Mouse (Mus musculus): ENCODE results near the gene Prm3.

The Prm3 gene

DNA sequence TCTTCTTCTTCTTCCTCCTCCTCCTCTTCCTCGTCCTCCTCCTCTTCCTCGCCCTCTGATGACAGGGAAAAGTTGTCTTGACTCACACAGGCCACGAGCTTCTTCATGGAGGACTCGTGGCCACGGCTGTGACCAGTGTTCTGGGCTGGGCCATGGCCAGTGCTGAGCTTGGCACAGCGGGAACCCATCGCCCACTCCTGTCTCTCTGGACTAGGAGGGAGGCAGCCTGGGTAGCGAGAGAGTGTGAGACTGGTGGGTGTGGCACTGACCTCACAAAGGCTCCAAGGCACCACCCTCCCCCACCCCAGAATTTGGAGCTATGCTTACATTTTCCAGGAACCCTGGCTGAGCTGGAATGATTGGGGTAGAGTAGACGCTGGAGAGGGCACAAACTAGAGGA is at the start of gene Prm3:
Prm3 (minus strand) TSS at position 213 of the 400 bp plus-strand sequence.
- no peak for TF ChIP-seq GATA4 (IDR thresholded peaks at IDR 0.05; ENCODE audit: insufficient replicate concordance, low read length)

DNA sequence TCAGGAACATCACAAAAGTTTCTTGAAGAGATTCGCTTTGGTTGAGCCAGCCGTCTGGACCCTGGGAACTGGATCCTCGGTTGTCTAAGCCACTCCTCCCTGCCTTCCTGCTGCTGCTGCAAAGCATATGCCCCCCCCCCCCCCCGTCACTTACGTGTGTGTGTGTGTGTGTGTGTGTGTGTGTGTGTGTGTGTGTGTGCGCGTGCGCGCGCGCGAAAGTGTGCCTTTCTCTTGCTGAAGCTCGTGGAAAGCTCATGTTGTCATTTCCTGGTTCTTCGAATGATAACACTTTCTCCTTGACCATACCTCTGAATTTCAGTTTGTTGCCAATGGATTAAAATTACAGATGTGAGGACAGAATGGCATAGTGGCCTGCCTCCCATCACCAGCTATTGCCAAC is 49.3 kb upstream of the Prm3 start:
- no peak for TF ChIP-seq GATA4 (IDR thresholded peaks at IDR 0.05; ENCODE audit: insufficient replicate concordance, low read length)

DNA sequence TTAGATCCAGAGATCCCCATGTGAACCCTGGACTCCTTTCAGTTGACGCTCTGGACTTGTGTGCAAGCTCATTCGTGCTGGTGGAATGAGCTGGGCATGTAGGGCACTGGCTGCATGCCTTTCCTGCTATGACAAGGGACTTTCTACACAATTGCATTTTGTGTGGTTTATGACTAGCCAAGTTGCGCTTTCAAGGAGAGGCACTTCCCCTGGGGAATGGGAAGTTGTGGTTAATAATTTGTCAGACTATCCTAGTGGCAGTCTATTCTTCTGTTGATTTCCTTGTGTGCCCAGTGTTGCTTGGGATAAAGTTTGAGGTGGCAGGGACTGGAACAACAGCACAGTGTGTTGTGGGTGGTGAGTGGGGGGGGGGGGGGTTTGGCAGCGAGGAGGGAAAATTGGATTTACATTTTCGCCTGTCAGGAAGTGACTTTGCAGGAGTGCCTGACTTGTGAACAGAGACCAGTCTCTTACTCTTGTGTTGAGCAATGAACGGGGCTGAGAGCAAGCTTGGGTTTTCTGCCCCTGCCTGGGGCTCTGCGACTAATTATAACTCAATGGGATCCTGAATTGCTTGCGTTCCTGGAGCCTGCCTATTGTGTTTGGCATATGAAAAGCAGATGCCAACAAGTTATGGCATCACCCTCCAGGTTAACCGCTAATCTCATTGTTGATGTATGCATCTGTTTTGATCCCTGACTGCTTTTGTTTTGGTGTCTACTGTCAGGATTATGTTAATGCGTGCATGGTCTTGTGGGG is 48.0 kb upstream of the Prm3 start:
- TF ChIP-seq GATA4 (IDR thresholded peaks at IDR 0.05; ENCODE audit: insufficient replicate concordance, low read length) = no peak

DNA sequence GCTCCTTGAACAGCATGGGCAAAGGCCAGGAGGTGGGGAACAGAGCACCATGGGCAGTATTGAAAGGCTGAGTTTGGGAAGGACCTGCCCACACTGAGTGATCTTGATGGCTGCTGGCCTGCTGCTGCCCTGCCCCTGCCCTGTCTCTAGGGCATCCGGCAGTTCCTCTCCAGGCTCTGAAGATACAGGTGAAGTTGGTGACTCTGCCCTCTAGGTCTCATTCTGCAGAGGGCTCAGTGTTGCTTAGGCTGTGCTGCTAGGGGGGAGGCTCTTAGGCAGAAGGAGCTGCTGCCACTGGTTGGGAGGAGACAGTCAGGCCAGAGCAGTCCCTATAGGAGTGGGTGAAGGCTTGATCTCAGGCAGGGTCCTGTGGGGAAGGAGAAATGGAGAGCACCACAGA is 47.2 kb upstream of the Prm3 start:
- TF ChIP-seq GATA4 (IDR thresholded peaks at IDR 0.05; ENCODE audit: insufficient replicate concordance, low read length) = no peak

DNA sequence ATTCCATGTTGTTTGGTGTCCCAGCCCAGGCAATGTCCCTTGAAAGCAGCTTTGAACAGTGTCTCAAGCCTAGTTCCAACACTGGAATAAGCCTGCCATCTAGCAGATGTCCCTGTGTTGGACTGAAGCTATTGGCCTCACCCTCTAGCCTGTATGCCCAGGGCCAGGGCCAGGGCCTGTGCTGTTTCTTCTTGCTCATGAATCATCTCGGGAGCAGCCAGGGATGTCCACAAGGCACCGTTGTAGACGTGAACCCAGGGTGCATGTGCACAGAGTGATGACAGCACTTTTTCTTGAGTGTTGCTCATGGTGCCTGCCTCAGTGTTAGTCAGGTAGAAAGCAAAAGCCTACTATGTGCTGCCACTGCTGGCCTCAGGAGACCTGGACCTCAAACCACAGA is 46.5 kb upstream of the Prm3 start:
- TF ChIP-seq GATA4 (IDR thresholded peaks at IDR 0.05; ENCODE audit: insufficient replicate concordance, low read length) = no peak

DNA sequence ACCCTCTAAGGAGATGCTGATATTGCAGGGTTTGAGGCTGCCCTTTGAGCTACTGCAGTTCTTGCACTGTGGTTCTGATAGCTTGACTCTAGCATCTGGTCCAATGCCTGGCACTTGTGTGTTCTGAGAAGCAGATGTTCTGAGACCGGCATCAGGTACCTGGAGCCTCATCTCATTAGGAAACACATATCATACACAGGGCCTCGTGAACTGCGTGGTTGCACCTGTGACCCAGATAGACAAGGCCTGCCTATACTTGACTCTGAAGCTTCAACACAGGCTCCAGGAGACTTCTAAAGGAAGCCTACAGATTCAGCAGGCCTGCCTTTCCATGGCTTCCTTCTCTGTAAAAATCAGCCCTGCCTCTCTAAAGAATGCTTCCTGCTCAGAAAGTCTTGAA is 45.7 kb upstream of the Prm3 start:
- TF ChIP-seq GATA4 (IDR thresholded peaks at IDR 0.05; ENCODE audit: insufficient replicate concordance, low read length) = no peak

DNA sequence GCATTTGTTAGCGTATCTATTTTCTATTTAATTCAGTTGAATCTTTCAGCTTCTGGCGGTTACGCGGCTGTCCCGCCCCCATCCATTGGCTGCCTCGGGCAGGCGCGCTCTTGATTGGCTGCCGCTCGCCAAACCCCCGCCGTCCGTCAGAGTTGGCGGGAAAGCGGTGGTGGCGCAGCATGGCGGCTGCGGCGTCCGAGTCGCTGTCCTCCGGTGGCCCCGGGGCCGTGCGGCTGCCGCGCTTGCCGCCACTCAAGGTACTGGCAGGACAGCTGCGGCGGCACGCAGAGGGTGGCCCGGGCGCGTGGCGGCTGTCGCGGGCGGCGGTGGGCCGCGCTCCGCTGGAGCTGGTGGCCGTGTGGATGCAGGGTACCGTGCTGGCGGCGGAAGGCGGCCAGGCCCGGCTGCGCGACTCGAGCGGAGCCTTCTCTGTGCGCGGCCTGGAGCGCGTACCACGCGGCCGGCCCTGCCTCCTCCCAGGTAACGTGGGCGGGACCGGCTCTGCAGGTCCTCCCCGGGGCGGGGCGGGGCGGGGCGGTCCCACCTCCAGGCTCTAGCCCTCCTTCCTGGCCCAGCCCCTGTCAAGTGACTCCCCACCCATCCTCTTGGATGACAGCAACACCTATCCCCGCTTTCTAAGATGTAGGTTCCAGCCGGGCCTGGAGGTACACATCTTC is 44.3 kb upstream of the Prm3 start, which contains the start of gene Rmi2:
Rmi2 (plus strand) TSS at position 149 of the 677 bp plus-strand sequence.
- TF ChIP-seq GATA4 (IDR thresholded peaks at IDR 0.05; ENCODE audit: insufficient replicate concordance, low read length) = no peak

DNA sequence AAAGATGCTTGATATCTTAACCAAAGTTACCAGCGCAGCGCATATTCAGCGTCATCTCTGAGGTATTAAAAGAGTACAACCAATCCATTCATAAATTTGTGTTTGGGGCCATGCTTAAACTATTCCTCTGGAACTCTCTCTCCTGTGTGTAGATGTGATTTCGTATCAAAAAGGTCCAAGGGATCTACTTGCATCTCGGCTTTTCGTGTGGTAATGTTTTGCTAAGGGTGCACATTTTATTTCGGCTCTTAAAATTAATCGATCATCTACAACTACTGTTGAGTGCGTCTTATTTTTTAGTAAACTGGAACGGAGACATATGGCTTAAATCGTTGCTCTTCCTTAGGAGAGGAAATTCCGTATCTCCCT is 43.8 kb upstream of the Prm3 start:
- no peak for TF ChIP-seq GATA4 (IDR thresholded peaks at IDR 0.05; ENCODE audit: insufficient replicate concordance, low read length)

DNA sequence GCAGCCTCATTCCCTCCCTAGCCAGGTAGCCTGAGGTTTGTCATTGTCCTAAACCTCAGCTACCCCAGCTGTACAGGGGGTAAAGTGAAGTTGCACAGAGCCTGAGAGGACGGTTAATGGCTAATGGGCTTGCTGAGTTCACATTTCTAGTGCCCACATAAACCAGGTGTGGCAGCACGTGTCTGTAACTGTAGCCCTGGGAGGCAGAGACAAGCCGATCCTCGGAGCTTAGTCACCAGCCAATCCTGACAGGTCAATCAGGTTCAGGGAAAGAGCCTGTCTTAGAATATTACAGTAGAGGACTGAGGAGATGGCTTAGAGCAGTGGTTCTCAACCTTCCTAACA is 37.7 kb upstream of the Prm3 start:
- no peak for TF ChIP-seq GATA4 (IDR thresholded peaks at IDR 0.05; ENCODE audit: insufficient replicate concordance, low read length)

DNA sequence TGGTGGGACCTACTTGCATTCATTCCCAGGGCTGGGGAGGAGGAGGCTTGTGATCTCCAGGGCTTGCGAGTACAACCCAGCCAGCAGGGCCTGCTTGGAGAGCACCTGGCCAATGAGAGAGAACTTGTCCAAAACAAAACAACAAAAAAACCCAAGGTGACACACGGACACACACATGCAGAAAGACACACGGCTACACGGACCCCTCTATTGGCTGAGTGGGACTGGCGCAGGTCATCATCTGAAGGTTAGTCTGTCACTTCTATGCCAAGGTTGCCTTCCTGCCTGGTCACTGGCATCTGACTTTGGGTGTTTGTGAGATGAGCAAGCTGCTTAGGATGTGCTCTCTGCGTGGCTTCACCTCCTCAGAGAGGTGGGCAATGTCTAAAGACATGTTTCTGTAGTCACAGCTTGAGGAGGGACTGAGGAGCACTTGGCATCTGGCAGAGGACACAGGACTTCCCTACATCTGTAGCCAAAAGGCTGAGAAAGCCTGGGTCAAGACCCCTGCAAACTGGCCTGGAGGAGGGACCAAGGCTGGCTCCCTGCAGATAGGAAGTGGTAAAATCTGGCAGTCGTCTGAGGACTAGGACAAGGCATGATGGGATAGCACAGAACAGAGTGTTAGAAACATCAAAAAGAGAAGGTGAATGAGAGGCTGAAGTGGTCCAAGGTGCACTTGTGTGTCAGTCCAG is 37.2 kb upstream of the Prm3 start:
- no peak for TF ChIP-seq GATA4 (IDR thresholded peaks at IDR 0.05; ENCODE audit: insufficient replicate concordance, low read length)

DNA sequence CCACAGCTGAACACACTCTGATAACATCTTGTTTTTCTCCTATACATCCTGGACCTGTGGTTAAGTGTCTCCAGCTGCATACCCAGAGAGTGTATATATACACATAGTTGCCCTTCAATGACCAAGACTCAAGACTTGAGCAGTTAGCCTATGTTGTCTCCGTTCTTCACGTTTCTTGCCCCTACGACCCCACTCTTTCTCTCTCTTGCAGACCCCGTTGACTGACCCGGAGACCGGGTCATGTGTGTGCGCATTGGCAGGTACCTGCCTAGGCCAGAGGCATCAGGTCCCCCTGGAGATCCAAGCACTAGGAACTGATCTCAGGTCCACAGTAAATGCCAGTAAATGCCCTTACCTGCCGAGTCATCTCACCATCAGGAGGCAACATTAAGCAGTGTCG is 36.6 kb upstream of the Prm3 start:
- no peak for TF ChIP-seq GATA4 (IDR thresholded peaks at IDR 0.05; ENCODE audit: insufficient replicate concordance, low read length)

DNA sequence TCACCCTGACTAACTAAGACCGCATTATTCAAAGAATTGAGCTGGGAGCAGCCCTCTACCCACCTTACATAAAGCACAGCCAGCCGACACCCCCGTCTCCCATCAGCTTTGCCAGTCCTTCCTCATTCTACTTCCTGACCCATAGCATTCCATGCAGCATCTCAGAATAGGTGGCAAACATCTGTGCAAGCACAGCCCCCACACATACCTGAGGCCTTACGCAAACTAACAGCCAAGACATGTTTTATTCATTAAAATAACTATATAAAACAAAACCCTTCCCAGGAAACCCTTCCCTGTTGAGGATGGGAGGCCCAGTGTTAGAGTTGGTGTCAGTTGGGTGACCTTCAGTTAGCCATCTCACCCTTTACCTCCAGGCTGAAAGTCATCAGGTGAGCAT is 35.1 kb upstream of the Prm3 start:
- no peak for TF ChIP-seq GATA4 (IDR thresholded peaks at IDR 0.05; ENCODE audit: insufficient replicate concordance, low read length)

DNA sequence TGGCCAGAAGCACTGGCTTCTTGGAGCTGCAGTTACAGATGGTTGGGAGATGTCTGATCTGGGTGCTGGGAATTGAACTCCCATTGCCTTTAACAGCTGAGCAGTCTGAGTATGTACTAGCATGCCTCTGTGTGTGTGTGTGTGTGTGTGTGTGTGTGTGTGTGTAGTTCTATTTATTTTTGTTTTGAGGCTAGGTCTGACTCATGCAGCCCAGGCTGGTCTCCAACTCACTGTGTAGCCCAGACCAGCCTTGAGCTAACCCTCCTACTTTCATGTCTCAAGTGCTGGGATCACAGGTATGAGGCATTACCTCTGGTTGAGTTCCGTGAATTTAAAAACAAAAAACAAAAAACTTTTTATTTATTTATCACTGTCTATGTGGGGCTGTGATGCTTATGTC is 33.8 kb upstream of the Prm3 start:
- no peak for TF ChIP-seq GATA4 (IDR thresholded peaks at IDR 0.05; ENCODE audit: insufficient replicate concordance, low read length)

DNA sequence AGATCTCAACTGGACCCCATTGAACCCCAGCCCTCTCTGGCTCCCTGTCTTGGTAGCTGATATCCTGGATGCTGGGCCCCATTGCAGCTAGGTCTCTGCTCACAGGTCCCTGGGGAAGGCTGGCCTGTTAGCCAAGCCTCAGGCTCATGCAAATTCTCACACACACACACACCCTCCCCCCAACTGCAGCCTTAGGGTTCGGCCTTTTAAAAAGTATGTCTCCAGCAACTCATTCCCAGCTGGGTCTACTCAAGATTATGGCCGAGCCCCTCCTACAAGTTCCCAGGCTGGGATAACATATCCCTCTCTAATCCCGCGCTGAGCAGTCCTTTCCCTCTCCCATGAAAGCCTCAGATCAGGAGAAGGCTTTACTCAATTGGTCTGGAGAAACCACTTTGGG is 30.7 kb upstream of the Prm3 start:
- no peak for TF ChIP-seq GATA4 (IDR thresholded peaks at IDR 0.05; ENCODE audit: insufficient replicate concordance, low read length)

DNA sequence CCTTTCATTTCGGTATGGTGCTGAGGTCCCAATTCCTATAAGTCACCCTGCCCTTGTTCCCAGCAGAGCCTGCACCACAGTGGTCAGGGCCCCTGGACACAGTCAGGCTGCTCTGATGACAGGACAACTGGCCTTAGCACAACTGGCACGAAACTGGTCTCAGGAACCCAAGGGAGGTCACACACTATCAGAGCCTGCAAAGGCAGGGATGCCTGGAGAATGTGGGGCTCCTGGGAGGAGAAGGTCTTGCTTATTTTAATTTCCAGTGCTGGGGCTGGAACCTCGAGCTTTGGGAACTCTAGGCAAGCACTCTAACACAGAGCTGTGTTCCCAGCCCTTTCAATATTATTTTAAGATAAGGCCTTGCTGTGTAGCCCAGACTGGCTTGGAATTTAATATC is 29.3 kb upstream of the Prm3 start:
- TF ChIP-seq GATA4 (IDR thresholded peaks at IDR 0.05; ENCODE audit: insufficient replicate concordance, low read length) = no peak

DNA sequence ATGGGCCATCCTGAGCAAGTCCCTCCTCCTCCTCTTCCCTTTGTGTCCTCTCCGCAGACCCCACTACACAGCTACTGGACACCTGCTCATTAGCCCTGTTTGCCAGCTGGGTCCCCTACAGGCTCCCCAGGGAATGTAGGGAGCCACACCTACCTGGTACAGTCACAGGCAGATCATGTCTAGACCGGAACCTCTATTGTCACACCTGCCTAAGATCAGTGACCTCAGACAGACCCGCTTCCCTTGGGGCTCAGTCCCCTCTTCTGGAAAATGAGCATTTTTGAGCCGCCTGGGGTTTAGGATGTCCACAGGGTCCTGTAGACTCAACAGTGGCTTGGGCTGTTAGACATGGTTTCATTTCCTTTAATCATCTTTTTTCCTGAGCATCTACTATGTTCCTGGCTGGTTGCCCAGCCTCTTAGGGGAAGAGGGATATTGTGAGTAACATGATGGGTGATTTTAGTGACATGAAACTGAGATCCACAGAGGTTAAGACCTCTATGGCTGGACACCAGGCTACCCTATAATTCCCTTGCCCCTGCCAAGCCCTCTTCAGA is 27.9 kb upstream of the Prm3 start:
- no peak for TF ChIP-seq GATA4 (IDR thresholded peaks at IDR 0.05; ENCODE audit: insufficient replicate concordance, low read length)
